Mouse (Mus musculus): ENCODE measurements around the gene Ttll9. TPM values are rescaled to one million over a fixed set of nuclear protein-coding genes. Genes with fewer than 3 reads are reported as not detected.
A peak's percentile ranks its signal among the peaks of the same experiment; 100 is the strongest.

The Ttll9 gene
- polyA plus RNA-seq, 1 experiment from 2014 or later: 1.2 TPM

DNA sequence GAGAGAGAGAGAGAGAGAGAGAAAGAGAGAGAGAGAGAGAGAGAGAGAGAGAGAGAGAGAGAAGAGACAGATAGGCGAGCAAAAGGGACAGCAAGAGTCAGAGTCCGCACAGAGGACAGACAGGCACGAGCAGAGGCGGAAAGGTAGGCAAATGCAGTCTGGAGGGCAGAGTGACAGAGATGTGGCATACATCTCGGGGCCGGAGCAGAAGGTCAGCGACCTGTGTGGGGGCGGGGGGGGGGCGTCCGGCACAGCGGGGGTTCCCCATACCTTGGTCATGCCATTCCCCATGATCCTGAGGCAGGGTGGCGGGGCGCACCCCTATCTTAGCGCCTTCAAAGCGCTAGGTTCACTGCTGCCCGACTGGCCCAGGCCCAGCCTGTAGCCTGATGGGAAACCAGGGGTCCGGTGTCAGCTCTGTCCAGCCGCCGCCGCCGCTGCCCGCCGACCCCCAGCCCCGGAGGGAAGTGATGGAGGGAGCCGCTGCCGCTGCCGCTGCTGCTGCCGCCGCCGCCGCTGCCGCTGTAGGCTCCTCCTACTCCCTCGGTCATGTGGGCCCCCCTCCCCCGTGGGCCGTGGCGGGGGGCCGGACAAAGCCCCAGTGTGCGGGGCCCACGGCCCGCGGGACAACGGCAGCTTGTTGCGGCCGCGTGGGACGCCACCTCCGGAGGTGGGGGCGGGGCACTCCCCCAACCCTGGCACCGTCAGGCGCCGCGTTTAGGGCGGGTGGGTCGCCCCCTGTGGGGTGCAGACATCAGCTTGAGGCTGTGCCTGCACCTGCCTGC lies 11.0 kb upstream of the Ttll9 start, which contains the start of gene Dusp15:
Gene Dusp15 (minus strand): TSS at position 634 of the 785 bp plus-strand sequence.
- peak; percentile 49; the same call in 1 of the 2 replicates for ATAC-seq (ENCODE audit: low FRiP score, low TSS enrichment)
- H3K36me3 ChIP-seq (ENCODE audit: insufficient read depth, low read length): no peaks in the 10 kb centered on the region
- peaks cover 6% of the 10 kb centered on the region; the same call in 1 of the 2 replicates for H3K4me1 ChIP-seq (ENCODE audit: insufficient read depth, low read length)
- no peaks in the 10 kb centered on the region for H3K9me3 ChIP-seq (ENCODE audit: low read length)
- H3K4me2 ChIP-seq (replicated peaks; ENCODE audit: low read depth, low read length): peak within 1 kb of the TSS; percentile 90
- H3K27me3 ChIP-seq (ENCODE audit: insufficient read depth, low read length): peaks cover 35% of the 10 kb centered on the region
- under 1% methylated on average over 40 of the region's 54 CpGs for whole genome bisulfite sequencing
- peak within 1 kb of the TSS; percentile 67 for H3K9ac ChIP-seq (replicated peaks; ENCODE audit: low read length)
- no peak within 1 kb of the TSS; the same call in 1 of the 2 replicates for H3K27ac ChIP-seq (ENCODE audit: low read length)
- H3K4me3 ChIP-seq (ENCODE audit: low read length): peak within 1 kb of the TSS; percentile 60

DNA sequence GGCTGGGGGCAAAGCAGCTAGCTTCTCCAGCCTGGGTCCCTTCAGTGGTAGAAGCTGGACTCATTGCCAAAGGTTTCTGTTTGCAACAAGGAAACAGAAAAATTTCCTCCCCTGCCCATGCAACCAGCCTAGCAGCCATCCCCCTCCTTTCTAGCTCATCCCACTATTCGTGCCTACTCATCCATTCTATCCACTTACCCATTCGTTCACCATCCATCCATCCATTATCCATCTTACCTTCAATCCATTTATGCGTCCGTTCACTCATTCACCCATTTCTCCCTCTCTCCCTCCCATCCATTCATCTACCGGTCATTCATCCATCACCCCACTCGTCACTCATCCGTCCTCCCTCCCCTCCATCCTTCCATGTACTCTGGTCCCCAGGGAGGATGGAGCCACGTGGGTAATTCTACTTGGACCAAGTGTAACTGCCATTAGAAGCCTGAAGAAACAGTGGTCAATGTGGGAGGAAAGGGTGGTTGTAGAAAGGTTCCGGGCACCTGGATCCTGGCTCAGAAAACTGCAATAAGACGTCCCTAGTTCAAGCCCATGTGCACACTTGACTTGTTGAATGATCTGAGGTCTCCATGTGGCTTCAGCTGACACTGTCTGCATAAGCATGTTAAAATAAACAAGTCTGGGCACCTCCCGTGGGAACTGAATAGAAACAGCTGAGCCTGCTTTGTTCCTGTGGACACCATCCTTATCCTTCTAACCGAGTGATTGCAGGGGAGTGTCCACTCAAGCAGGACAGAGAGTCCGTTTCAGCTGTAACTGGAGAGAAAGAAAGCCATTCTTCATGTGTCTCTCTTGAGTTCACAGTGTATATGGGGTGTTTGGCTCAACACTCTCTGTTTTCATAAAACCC lies 10.2 kb upstream of the Ttll9 start:
- ATAC-seq (ENCODE audit: low FRiP score, low TSS enrichment): peak; percentile 46; the same call in 1 of the 2 replicates
- H3K4me3 ChIP-seq (ENCODE audit: low read length): peak overlapping the region; percentile 60
- H3K27ac ChIP-seq (ENCODE audit: low read length): no peak overlapping the region; the same call in 1 of the 2 replicates
- H3K27me3 ChIP-seq (ENCODE audit: insufficient read depth, low read length): peaks cover 35% of the 10 kb centered on the region
- no peaks in the 10 kb centered on the region for H3K36me3 ChIP-seq (ENCODE audit: insufficient read depth, low read length)
- peaks cover 6% of the 10 kb centered on the region; the same call in 1 of the 2 replicates for H3K4me1 ChIP-seq (ENCODE audit: insufficient read depth, low read length)
- peak overlapping the region; percentile 90 for H3K4me2 ChIP-seq (replicated peaks; ENCODE audit: low read depth, low read length)
- peak overlapping the region; percentile 67 for H3K9ac ChIP-seq (replicated peaks; ENCODE audit: low read length)
- H3K9me3 ChIP-seq (ENCODE audit: low read length): no peaks in the 10 kb centered on the region
- WGBS: 14% methylated on average over 13 of the region's 13 CpGs

GRCm38 (mm10) chr2:152958116-152958515 lies 4.2 kb upstream of the Ttll9 start:
- WGBS: 77% methylated on average over 3 of the region's 3 CpGs
- no peak overlapping the region for H3K4me3 ChIP-seq (ENCODE audit: low read length)
- no peak for ATAC-seq (ENCODE audit: low FRiP score, low TSS enrichment)
- 0 out of 2 replicates have a peak, but pooled peaks cover 5% of the 10 kb centered on the region for H3K4me1 ChIP-seq (ENCODE audit: insufficient read depth, low read length)
- peaks cover 5% of the 10 kb centered on the region; the same call in 1 of the 2 replicates for H3K27me3 ChIP-seq (ENCODE audit: insufficient read depth, low read length)
- no peaks in the 10 kb centered on the region for H3K9me3 ChIP-seq (ENCODE audit: low read length)
- no peak overlapping the region for H3K27ac ChIP-seq (ENCODE audit: low read length)
- no peak overlapping the region for H3K4me2 ChIP-seq (replicated peaks; ENCODE audit: low read depth, low read length)
- no peaks in the 10 kb centered on the region for H3K36me3 ChIP-seq (ENCODE audit: insufficient read depth, low read length)
- H3K9ac ChIP-seq (replicated peaks; ENCODE audit: low read length): no peak overlapping the region

DNA sequence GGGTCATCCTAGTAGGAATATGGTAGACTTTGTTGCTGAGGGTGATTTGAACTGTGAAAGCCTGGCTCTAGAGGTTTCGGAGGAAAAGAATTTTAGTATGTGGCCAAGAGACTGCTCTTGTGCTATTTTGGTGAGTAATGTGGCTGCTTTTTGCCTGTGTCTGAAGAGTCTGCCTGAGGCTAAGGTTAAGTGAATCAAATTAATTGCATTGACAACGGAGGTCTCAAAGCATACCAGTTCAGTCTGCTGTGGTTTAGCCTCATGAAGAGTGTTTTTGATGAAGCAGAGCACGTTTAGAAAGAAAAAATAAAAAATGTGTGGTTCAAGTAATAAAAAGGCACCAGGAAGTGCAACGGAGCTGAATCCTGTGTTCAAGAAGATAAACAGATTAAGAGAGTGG lies 3.3 kb downstream of the Ttll9 start:
- Histone ChIP-seq H3K4me2 (replicated peaks; ENCODE audit: low read depth, low read length) (no peak overlapping the region), H3K9me3 (ENCODE audit: low read length) (no peaks in the 10 kb centered on the region), H3K36me3 (ENCODE audit: insufficient read depth, low read length) (no peaks in the 10 kb centered on the region), H3K4me3 (ENCODE audit: low read length) (no peak overlapping the region), H3K27ac (ENCODE audit: low read length) (no peak overlapping the region), H3K9ac (replicated peaks; ENCODE audit: low read length) (no peak overlapping the region), H3K27me3 (ENCODE audit: insufficient read depth, low read length) (no peaks in the 10 kb centered on the region), H3K4me1 (ENCODE audit: insufficient read depth, low read length) (0 out of 2 replicates have a peak, but pooled peaks cover 6% of the 10 kb centered on the region)
- no peak for ATAC-seq (ENCODE audit: low FRiP score, low TSS enrichment)
- 67% methylated on average over 4 of the region's 4 CpGs for WGBS

GRCm38 (mm10) chr2:152976991-152977390 lies 14.7 kb downstream of the Ttll9 start:
- 0 out of 2 replicates have a peak, but pooled peaks cover 2% of the 10 kb centered on the region for H3K9me3 ChIP-seq (ENCODE audit: low read length)
- H3K27me3 ChIP-seq (ENCODE audit: insufficient read depth, low read length): no peaks in the 10 kb centered on the region
- no peaks in the 10 kb centered on the region for H3K36me3 ChIP-seq (ENCODE audit: insufficient read depth, low read length)
- no peaks in the 10 kb centered on the region for H3K4me1 ChIP-seq (ENCODE audit: insufficient read depth, low read length)
- 65% methylated on average over 3 of the region's 3 CpGs for WGBS
- H3K27ac ChIP-seq (ENCODE audit: low read length): no peak overlapping the region
- no peak overlapping the region for H3K4me2 ChIP-seq (replicated peaks; ENCODE audit: low read depth, low read length)
- ATAC-seq (ENCODE audit: low FRiP score, low TSS enrichment): no peak
- no peak overlapping the region for H3K4me3 ChIP-seq (ENCODE audit: low read length)
- no peak overlapping the region for H3K9ac ChIP-seq (replicated peaks; ENCODE audit: low read length)

DNA sequence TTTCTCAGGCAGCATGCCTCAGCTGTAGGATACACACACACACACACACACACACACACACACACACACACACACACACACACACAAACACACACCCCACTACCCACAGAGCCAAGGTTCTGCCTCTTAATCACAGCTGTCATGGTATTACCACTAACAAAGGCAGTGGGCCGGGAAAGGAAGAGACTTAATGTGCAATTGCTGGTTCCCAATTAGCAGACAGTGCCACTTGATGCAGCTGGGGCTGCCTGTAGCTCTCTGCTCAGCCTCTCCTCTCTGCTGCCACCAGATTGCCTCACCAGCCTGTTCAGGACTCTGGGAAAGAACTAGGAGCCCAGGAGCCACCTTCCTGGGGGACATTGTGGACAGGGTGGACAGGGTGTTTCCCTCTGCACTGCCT lies 23.3 kb downstream of the Ttll9 start:
- 11% methylated on average over 1 of the region's 1 CpGs for WGBS
- H3K4me2 ChIP-seq (replicated peaks; ENCODE audit: low read depth, low read length): no peak overlapping the region
- no peak overlapping the region for H3K27ac ChIP-seq (ENCODE audit: low read length)
- H3K27me3 ChIP-seq (ENCODE audit: insufficient read depth, low read length): no peaks in the 10 kb centered on the region
- H3K36me3 ChIP-seq (ENCODE audit: insufficient read depth, low read length): no peaks in the 10 kb centered on the region
- ATAC-seq (ENCODE audit: low FRiP score, low TSS enrichment): no peak
- no peak overlapping the region for H3K9ac ChIP-seq (replicated peaks; ENCODE audit: low read length)
- H3K9me3 ChIP-seq (ENCODE audit: low read length): no peaks in the 10 kb centered on the region
- H3K4me1 ChIP-seq (ENCODE audit: insufficient read depth, low read length): no peaks in the 10 kb centered on the region
- no peak overlapping the region for H3K4me3 ChIP-seq (ENCODE audit: low read length)

DNA sequence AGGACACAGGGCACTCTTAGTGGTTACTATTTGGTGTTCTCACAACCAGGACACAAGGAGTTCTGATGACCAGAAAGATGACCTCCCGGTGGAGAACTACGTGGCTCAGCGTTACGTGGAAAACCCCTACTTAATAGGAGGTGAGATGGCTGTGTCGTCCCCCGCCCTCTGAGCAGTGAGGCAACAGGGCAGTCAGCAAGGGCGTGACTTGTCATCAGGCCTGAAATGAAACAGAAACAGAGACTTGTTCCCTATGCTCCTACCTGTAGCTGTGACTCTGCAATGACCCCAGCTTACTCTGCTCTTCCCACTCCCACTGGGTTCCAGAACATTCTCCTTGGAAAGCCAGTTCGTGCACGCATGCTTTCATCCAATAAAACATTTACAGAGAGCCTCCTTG lies 29.2 kb downstream of the Ttll9 start:
- Histone ChIP-seq H3K4me2 (replicated peaks; ENCODE audit: low read depth, low read length) (no peak overlapping the region), H3K27ac (ENCODE audit: low read length) (no peak overlapping the region), H3K36me3 (ENCODE audit: insufficient read depth, low read length) (no peaks in the 10 kb centered on the region), H3K9me3 (ENCODE audit: low read length) (no peaks in the 10 kb centered on the region), H3K4me3 (ENCODE audit: low read length) (no peak overlapping the region), H3K9ac (replicated peaks; ENCODE audit: low read length) (no peak overlapping the region), H3K4me1 (ENCODE audit: insufficient read depth, low read length) (no peaks in the 10 kb centered on the region), H3K27me3 (ENCODE audit: insufficient read depth, low read length) (no peaks in the 10 kb centered on the region)
- no peak for ATAC-seq (ENCODE audit: low FRiP score, low TSS enrichment)
- 79% methylated on average over 9 of the region's 9 CpGs for WGBS

DNA sequence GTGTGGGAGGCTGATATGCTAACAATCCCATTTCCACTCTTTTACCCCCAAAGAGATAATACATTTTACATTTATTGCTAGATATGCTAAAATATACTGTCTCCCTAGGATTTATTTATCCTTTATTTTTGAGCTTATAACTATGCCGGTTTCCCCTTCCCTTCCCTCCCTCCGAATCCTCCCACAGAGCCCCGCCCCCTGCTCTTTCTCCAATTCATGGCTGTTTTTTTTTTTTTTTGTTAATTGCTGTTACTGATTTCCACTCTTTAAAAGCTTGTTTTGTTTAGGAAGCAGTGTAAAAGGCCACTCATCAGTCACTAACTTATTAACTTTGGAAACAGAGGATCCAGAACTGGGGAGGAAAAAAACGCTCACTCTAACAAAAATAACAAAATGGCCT lies 34.8 kb downstream of the Ttll9 start:
- WGBS: 41% methylated on average over 4 of the region's 4 CpGs
- Histone ChIP-seq H3K27ac (ENCODE audit: low read length) (no peak overlapping the region), H3K9me3 (ENCODE audit: low read length) (no peaks in the 10 kb centered on the region), H3K4me3 (ENCODE audit: low read length) (no peak overlapping the region), H3K27me3 (ENCODE audit: insufficient read depth, low read length) (no peaks in the 10 kb centered on the region), H3K36me3 (ENCODE audit: insufficient read depth, low read length) (no peaks in the 10 kb centered on the region), H3K4me1 (ENCODE audit: insufficient read depth, low read length) (no peaks in the 10 kb centered on the region), H3K9ac (replicated peaks; ENCODE audit: low read length) (no peak overlapping the region), H3K4me2 (replicated peaks; ENCODE audit: low read depth, low read length) (no peak overlapping the region)
- no peak for ATAC-seq (ENCODE audit: low FRiP score, low TSS enrichment)

DNA sequence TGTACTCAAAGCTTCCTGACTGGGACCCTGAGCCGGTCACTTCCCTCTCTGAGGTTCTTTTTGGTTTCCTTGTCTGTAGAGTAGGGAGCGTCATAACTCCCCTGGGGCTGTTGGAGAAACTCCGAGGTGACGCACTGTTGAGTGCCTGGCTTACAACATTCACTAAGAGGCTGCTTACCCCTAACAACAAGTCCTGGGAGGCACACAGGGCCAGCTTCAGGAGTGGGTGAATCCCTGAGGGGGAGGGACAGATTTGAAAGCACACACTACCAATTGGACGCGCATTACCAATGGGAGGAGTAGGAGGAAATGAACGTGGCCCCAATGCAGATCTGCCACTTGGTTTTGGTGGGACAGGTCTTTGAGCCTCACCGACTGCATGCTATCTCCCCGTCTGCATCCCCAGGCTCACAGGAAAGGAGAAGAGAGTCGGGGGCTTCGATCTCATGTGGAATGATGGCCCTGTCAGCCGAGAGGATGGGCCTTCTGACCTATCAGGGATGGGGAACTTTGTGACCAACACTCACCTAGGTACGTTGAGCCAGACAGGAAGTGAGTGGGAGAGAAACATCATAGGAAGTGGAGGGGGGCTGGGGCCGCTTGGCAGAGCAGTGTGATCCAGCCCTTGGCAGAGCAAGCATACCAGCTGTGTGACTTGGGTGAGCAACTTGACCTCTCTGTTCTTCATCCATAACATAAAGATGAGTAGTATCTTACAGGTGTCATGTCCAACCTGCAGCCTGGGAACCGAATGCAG lies 40.4 kb downstream of the Ttll9 start:
- Histone ChIP-seq H3K27ac (ENCODE audit: low read length) (no peak overlapping the region), H3K4me1 (ENCODE audit: insufficient read depth, low read length) (no peaks in the 10 kb centered on the region), H3K9me3 (ENCODE audit: low read length) (no peaks in the 10 kb centered on the region), H3K36me3 (ENCODE audit: insufficient read depth, low read length) (0 out of 2 replicates have a peak, but pooled peaks cover 8% of the 10 kb centered on the region), H3K4me2 (replicated peaks; ENCODE audit: low read depth, low read length) (no peak overlapping the region), H3K9ac (replicated peaks; ENCODE audit: low read length) (no peak overlapping the region), H3K4me3 (ENCODE audit: low read length) (no peak overlapping the region), H3K27me3 (ENCODE audit: insufficient read depth, low read length) (no peaks in the 10 kb centered on the region)
- no peak for ATAC-seq (ENCODE audit: low FRiP score, low TSS enrichment)
- WGBS: 73% methylated on average over 15 of the region's 15 CpGs

Measured in kidney, embryonic 16.5 days (tissue).